Mouse (Mus musculus): ENCODE data around the gene Xntrpc.
"Not testable (repeated sequence)": the region's sequence is repeated elsewhere in the genome, so short reads cannot be mapped to it uniquely, and the experiment has no call there.

The Xntrpc gene

DNA sequence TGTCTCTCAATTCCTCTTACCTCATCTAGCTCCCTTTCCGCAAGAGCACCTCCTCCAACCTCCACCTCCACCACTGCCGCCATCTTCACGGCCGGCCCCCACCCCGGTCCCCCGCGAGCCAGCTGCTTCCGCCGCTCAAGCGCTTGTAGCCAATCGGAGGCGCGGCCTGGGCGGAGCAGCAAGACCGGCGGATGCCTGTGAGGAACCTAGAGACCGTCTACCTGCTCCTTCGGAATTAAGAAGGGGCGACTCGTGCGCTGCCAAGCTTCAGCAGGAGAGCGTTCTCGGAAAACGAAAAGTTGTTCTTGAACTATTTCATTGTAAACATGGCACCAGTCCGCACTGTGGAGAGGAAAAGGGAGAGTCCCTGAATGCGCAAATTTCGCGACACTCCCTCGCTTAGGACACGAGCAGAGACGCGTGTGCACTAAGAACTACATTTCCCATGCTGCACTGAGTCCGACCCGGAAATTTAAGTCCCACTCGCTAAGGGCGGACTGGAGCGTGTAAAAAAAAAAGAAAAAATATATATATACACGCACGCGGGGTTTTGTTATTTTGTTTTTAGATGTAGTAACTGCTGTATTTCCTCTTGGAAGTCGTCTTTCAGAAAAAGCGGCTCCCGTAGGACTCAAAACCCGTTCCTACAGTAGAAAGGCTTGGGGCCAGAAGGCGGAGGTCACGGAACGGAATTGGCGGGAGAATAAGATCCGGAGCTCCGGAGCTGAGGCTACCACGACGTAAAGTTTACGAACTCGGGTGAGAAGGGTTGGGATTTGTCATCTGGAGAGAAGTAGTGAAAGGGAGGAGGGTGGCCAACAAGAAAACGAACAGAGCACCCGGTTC lies at the start of gene Xntrpc, which contains the start of the genes Rnf121 and Xndc1:
Gene Xntrpc, plus strand, starts transcription at position 668 of the 846 bp plus-strand sequence.
Gene Rnf121, minus strand, starts transcription at position 424 of the 846 bp plus-strand sequence.
Gene Xndc1, plus strand, starts transcription at position 466 of the 846 bp plus-strand sequence.
- peak; percentile 88 for DNase-seq (ENCODE audit: low read depth, low spot score)

DNA sequence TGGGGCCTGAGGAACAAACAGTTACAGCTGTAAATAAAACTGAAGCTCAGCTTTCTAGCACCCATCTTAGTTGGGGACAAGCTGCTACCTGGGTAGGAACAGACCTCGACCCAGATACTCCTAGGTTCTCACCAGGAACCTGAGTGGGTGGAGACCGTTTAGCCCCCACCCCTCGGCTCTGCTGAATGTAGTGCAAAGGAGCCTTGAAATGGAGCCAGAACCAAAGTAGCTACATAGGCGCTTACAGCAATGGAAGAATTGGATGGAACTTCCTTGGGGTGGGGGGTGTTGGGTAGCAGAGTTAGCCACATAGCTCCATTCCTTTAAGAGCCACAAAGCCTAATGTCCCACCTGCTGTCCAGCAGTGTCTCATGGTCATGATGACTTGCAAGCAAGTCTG lies 48.6 kb upstream of the Xntrpc start:
- DNase-seq (ENCODE audit: low read depth, low spot score): no peak

DNA sequence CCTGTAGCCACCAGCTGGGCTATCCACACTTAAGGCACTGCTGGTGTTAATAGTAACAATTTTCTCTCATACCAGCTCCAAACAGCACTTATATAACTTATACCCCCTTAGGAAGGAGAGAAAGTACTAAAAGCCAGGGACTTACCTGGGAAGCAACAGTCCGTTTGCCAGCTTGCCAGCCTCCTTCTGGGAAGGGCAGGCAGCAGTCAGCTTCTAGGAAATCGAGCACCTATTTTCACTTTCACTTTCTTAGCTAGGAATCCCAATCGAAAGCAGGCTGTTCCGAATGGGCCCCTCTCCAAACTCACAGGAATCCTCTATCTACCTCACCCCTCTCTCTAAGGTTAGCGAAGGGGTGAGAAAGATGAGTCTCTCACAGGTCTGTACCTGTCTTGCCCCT lies 48.1 kb upstream of the Xntrpc start:
- no peak for DNase-seq (ENCODE audit: low read depth, low spot score)

DNA sequence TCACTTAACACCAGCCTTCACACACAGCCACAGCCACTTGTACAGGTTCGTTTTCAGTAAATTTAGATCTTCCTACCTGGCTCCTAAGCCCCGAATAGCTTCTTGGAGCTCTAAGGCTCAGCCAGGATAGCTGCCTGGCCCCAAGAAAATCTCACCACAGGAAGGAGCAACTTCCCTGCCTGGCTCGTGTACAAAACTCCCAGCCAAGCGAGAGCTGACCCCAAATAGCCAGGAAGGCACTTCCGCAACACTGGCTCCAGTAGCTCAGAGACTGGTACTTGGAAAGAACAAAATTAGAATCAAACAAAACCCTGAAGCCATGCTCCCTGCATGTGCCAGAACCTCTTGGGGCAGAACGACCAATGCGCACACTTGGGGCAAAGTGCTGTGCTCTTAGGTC lies 47.5 kb upstream of the Xntrpc start:
- DNase-seq (ENCODE audit: low read depth, low spot score): no peak

DNA sequence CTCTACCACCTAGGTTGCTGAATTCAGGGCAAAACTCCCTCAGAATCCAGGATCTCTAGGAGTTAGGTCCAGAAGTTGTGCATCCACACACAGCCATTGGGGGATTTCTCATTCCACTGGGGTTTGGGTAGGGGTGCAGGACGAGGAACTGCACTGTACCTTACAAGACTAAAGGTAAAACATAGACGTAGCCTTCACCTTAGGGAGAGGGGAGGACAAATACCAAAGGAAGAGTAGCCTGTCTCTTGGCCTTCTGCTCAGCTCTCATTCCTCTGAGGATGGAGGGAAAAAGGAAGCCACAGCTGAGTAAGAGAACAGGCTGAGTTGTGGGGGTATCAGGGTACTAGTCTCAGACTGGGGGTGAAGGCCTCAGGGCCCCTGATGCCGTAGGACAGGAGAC lies 46.9 kb upstream of the Xntrpc start, which contains the start of gene Il18bp:
Gene Il18bp, minus strand, starts transcription at position 101 of the 400 bp plus-strand sequence.
- no peak for DNase-seq (ENCODE audit: low read depth, low spot score)

DNA sequence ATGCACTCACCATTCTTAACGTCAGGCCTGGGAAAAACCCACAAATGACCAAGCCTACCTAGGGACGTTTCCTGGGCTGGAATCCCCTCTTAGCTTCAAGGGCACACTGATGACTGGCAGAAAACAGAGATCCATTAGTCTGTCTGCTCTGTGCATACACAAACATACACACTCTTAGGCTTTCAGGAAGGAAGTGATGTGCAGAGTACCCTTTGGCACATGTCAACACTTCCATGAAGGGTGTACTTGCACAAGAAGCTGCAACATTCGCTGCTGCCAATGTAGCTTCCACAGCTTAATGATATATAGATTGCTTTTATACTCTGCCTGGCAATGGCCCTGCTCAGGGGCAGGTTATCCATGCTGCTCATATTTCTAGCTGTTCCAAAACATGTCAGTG lies 46.2 kb upstream of the Xntrpc start:
- DNase-seq (ENCODE audit: low read depth, low spot score): no peak

DNA sequence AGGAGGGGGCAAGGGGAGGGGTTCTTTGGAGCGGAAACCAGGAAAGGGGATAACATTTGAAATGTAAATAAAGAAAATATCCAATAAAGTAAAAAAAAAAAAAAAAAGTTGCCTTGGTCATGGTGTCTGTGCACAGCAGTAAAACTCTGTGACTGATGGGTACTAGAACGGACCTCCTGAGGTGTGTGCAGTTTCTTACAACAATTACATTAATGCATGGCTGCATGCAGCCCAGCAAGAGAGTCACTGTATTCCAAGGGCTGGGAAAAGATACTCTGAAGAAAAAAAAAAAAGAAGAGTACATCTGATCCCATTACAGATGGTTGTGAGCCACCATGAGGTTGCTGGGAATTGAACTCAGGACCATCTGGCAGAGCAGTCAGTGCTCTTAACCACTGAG lies 44.6 kb upstream of the Xntrpc start:
- not testable (repeated sequence) for DNase-seq (ENCODE audit: low read depth, low spot score)

DNA sequence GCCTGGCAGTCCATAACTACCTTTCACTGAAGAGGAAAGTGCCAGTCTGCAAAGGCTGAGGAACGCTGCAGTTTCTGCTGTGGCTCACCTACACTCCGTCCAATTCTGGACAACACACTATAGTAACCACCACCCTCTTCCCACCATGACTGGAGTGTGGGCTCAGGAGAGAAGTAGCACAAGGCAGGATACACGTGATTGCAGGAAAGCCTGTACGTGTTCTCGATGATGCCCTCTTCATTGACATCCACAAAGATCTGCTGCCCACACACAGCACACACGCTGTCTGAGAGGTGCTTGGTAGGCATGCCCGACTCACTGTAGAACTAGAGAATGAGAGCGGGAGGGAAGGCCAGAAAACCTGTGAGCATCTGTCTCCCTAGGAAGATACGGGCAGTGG lies 41.7 kb upstream of the Xntrpc start:
- no peak for DNase-seq (ENCODE audit: low read depth, low spot score)

DNA sequence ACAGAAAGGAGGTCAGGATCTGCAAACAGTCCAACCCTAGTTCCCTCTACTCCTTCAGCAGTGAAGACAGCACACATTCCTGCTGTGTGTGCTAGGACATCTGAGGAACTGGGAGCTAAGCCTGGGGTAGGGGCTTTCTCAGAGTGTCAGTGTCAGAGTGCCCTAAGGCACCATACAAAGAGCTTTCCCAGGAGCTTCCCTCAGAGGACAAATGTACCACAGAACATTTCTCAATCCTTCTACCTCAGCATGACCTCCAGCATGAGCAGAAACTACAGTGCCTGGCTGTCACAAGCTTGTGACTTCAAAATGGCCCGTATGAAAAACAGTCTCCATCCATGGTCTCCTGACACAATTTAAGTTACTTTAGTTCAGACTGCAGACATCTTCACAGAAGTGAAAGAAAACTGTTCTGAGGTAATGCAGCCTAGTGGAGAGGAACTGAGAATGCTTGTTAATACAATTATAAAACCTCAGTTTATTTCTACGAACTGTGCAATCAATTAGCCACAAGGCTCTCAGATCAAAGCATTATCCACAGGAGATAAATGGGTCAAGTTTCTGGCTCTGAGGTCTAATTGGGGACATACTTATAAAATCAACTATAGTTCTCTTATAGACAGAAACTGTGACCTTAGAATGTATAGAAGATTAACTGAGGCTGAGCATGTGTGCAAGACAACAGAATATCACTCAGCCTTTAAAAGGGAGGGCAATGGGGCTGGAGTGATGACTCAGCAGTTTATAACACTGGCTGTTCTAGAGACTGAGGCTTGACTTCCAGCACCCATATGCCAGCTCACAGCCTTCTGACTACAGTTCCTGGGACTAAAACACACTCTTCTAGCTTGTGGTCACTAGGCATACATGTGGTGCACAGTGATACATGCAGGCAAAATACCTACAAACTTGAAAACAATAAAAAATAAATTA lies 40.1 kb upstream of the Xntrpc start:
- DNase-seq (ENCODE audit: low read depth, low spot score): no peak

DNA sequence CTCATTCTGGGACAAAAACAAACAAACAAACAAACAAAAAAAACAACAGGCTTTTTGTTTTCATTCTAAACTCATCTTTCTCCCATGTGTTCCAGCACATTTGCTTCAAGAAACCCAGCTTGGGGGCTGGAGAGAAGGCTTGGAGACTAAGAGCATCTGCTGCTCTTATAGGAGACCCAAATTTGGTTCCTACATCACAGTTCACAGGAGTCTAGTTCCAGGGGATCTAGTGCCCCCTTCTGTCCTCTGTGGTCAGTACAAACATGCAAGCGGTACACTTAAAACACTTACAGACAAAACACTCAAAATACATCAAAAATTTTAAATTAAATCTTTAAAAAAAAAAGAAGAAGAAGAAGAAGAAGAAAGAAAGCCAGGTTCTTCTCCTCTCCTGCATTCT lies 30.6 kb upstream of the Xntrpc start:
- no peak for DNase-seq (ENCODE audit: low read depth, low spot score)

DNA sequence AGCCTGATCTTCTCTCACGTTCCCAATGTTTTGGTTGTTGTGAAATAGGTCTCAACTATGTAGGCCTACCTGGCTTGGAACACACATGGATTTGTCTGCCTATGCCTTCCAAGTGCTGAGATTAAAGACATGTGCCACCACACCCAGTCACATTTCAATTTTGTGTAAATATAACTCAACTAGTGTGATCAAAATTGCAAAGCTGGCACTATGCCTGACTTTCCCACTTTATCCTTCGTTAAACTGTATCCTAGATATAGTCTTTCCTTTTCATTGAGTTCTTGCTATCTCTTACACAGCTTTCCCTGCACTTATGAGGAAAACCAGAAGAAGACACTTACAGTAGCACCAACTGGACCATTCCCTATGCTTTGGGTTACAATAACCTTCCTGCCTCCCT lies 30.0 kb upstream of the Xntrpc start:
- DNase-seq (ENCODE audit: low read depth, low spot score): no peak

DNA sequence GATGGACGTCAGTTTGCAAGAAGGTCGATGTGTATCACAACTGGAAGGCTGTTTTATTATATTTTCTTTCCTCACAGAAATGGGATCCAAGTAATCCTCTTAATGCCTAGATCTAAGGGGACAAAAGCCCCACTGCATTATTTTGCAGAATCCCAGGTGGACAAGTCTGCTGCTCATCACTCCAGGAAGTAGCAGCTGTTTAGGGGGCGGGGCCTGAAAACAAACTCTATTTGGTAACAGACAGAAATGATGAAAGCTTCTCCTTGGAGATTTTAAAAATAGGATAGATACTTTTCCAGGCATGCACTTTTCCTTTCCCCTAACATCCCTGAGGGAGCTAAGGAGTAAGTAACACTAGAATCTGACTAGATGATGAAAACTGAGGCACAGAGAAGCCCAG lies 28.2 kb upstream of the Xntrpc start:
- no peak for DNase-seq (ENCODE audit: low read depth, low spot score)

DNA sequence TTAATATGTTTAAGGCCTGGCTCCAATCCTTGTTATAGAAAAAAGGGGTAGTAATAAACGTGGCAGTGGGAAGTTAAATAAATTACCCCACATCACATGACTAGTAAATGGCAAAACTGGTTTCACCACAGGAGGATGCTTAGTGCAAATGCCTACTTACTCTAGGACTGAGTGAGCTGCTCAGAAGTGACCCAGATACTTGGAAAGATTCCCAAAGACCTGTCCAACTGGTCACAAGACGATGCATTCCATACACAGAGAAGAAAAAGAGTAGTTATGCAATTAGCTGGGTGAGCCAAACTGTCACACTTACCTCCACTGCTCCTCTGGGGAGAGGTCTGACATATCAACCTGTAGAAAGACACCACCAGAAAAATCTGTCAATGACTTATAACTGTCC lies 23.2 kb upstream of the Xntrpc start:
- DNase-seq (ENCODE audit: low read depth, low spot score): no peak

DNA sequence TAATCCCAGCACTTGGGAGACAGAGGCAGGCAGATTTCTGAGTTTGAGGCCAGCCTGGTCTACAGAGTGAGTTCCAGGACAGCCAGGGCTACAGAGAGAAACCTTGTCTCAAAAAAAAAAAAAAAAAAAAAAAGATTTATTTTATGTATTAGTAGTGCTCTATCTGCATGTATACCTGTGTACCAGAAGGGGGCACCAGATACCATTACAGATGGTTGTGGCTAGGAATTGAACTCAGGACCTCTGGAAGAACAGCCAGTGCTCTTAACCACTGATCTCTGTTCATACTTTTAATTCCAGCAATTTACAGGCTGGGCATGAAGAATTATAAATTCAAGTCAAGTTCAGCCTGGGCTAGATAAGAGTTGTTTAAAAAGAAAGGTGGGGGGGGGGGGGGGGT lies 17.0 kb upstream of the Xntrpc start:
- DNase-seq (ENCODE audit: low read depth, low spot score): not testable (repeated sequence)

DNA sequence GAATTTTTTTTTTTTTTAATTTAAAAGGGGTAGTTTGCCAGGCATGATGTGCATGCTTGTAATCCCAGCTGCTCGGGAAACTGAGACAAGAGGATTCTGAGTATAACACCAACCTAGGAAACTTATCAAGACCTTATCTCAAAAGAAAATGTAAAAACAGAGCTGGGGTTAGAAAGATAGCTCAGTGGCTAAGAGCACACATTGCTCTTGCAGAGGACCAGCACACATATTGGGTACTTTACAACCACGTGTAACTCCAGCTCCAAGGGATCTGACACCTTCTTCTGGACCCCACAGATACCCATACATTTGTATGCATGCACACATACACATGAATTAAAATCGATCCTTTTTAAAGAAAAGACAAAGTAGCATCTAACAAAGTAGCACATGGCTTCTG lies 4.2 kb upstream of the Xntrpc start:
- no peak for DNase-seq (ENCODE audit: low read depth, low spot score)

DNA sequence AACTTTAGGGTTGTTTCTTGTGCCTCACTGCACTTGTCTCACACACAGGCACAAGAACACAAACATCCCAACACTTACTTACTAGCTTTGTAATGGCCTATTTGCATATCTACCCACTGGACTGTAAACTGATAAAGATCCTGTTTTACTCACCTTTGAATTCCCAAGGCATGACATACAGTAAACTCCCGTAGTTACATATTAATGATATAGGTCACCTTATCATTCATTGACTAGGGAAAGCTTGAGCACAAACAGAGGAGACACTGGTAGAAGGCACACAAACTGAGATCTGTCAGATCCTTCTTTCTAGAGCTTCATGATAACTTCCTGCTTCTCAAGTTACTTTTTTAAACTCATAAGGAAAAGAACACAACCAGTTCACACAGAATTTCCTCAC lies 3.3 kb upstream of the Xntrpc start:
- DNase-seq (ENCODE audit: low read depth, low spot score): no peak

DNA sequence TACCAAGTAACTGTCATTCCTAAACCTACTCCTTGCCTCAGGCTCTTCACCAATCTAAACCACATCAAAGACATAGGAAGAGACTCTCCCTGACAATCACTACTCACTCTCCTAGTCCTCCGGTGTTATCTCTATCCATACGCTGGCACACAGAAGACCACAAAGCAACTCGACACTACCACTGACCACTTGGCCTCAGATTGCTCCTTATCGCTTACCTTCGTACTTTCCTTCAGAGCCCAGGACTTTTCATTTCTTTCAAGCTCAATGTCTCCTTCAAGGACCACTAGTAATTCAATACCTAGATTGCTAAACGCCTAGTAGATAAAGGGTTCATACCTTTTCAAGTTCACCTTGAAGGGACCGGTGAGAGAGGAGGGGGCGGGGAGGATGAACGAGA lies 1.6 kb upstream of the Xntrpc start:
- no peak for DNase-seq (ENCODE audit: low read depth, low spot score)

DNA sequence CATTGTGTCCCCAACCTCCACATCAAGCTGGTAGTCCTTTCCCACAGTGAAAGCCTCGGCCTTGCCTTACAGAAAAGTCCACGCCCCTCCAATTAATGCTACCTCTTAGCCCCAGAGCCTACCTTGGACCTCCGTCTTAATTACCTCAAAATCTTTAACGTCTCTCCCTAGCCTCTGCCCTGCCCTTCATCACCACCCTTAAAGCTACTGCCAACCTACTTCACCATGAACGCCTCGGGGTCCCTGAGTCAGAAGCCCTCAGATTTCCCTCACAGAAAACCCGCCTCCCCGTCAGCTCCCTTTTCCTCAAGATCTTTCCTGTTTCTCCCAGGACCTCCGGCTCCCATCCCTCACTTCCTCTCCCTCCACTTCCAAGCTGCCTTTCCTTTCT lies 863 bp upstream of the Xntrpc start:
- no peak for DNase-seq (ENCODE audit: low read depth, low spot score)

DNA sequence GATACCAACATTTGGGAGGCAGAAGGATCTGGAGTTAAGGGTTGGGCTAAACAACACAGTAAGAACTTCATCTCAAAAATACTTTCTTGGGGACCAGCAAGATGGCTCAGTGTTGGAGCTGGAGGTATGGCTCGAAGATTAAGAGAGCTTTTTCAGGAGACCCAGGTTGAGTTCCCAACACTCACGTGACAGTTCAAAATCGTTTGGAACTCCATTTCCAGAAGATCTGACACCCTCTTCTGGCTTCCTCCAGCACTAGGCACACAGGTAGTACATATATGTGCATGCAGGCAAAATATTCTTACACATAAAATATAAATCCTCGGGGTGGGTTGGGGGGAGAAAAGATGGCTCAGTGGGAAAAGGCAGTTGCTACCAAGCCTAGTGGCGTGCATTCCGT lies 850 bp downstream of the Xntrpc start:
- no peak for DNase-seq (ENCODE audit: low read depth, low spot score)

DNA sequence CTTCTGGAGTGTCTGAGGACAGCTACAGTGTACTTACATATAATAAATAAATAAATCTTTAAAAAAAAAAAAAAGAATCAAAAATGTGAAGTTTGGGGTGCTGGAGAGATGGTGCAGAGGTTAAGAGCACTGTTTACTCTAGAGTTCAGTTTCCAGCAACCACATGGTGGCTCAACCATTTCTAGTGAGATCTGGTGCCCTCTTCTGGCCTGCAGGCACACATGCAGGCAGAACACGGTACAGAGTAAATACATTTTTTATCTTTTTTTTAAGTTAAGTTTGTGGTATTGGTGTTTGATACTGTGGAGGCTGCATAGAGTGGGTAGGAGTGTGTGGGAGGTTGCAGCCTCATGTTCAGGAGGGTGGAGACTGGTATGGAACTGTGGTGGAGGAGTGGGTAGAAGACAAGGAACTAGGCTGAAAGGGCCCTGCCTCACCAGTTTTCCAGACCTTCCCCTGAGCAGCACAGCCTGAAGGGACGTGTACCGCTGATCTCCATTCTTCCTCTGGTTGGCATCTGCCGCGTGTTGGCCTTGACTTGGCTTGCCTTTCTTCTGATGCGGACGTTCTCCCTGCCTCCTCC lies 11.3 kb downstream of the Xntrpc start:
- DNase-seq (ENCODE audit: low read depth, low spot score): no peak

DNA sequence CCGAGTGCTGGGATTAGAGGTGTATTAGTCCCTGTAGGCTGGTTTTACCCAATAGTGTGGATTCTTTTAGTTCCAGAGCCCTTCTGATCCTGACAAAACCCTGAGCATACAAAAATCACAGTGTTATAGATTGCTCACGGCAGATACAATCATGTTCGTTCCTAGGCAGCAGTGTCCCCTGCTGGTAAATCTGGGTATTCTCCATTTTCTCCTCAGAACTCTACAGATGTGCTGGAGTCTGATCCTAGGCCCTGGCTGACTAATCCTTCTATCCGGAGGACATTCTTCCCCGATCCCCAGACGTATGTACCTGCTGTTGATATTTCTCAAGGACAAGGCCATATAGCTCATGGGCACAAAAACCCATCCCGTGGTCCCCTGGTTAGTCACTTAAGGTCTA lies 13.0 kb downstream of the Xntrpc start:
- no peak for DNase-seq (ENCODE audit: low read depth, low spot score)

DNA sequence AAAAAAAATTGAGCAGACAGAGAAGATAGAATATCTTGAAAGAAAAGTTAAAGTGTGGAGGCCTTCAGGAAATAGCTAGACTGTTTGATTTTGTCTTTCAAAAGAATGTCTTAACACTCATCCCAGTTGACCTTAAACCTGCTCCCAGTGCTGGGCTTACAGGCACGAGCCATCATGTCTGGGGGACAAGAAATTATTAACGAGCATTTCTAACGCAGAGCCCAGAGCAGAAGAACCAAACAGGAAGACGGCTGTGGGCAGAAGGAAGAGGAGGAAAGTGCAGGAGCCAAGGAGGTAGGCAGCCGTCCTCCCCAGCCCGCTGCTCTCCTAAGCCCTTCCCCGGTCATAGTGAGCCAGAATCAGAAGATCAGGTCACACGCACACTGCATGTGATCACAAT lies 14.8 kb downstream of the Xntrpc start:
- no peak for DNase-seq (ENCODE audit: low read depth, low spot score)
